Mouse (Mus musculus) layer of hippocampus, adult 18-20 months (tissue): ENCODE results near the gene B830017H08Rik. TPM values are rescaled to one million over a fixed set of nuclear protein-coding genes. Genes with fewer than 3 reads are reported as not detected.

Source experiments
- DNase-seq, 2 experiments: peaks; one replicate each; pipeline ENCODE4 v3.0.0; 2022; ENCODE audit warnings: low spot score in 2 of 2
- total RNA-seq, 2 experiments: library from RNA; stranded (reverse); gene quantifications; 2 replicates each; pipeline ENCODE4 v1.2.3; 2021

The B830017H08Rik gene
- total RNA-seq, 2 experiments from 2014 or later, result 2.0 to 3.3 TPM

DNA sequence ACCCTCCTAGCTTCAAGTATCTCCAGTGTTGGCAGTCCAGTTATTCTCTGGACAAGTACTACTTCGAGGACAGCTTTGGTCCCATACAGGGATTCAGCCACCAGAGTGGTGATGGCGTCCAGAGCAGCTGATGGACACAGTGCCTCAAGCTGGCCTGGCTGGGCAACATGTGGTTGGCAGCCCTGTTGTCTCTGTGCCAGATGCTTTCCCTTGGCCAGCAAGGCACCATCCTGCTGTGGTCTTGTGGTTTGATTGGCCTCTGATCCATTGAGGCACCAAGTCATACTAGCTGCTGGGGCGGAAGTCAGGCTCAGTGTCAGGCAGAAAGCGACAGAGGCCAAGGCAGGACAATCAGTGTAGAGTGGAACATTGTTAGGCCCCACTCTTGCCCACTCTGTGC lies 23.8 kb upstream of the B830017H08Rik start:
- DNase-seq, result no peak

DNA sequence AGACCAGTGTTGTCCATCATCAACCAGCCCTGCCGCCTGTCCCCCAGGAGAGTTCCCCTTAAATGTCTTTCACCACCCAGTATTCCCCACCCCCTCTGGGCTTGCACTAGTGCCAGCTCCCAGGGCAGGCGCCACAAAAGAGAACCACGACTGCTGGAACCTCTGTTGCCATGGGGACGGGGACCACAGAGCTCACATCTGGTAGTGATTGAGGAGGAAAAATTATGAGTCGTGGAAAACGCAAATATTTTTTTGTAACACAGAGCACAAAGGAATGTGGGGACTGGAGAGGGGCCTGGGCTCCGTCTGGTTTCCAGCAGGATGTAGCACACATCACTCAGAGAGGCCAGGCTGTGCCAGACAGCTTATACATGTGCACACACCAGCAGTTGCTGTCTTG lies 23.2 kb upstream of the B830017H08Rik start:
- no peak for DNase-seq

DNA sequence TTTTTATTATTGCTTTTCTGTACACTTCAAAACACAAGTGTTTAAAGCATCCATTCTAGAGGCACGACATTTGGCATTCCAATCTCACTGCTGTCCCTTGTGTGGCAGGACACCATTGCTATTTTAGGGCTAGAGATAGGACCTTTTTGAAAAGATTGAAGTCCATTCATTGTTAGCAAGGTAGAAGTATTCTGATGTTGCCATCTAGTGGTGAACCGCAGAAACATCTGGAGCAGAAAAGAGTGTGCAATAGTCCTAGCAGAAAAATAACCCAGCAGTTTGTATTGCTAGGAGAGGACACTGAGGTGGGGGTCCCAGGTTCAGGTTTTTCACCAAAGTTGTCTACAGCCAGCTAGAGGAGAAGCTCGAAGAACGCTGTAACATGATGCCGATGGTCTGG lies 20.8 kb upstream of the B830017H08Rik start:
- DNase-seq, result peak in 1 of 2 experiments; percentile 60

DNA sequence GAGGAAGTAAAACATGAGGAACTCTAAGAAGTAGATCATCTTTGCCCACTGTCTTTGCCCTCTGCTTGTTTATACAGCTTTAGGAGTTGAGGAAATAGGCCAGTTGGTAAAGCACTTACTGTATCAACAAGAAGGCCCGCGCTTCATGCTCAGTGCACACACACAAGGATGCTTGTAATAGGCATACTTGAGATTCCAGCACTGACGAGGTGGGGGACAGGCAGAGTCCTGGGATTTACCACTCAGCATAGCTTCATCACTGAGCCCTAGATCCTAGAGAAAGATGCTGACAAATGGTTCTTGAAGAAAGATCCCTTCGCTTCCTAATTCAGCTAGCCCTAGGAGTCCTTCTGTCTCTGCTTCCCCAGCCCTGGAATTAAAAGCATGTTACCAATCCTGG lies 19.7 kb upstream of the B830017H08Rik start:
- DNase-seq, result no peak

DNA sequence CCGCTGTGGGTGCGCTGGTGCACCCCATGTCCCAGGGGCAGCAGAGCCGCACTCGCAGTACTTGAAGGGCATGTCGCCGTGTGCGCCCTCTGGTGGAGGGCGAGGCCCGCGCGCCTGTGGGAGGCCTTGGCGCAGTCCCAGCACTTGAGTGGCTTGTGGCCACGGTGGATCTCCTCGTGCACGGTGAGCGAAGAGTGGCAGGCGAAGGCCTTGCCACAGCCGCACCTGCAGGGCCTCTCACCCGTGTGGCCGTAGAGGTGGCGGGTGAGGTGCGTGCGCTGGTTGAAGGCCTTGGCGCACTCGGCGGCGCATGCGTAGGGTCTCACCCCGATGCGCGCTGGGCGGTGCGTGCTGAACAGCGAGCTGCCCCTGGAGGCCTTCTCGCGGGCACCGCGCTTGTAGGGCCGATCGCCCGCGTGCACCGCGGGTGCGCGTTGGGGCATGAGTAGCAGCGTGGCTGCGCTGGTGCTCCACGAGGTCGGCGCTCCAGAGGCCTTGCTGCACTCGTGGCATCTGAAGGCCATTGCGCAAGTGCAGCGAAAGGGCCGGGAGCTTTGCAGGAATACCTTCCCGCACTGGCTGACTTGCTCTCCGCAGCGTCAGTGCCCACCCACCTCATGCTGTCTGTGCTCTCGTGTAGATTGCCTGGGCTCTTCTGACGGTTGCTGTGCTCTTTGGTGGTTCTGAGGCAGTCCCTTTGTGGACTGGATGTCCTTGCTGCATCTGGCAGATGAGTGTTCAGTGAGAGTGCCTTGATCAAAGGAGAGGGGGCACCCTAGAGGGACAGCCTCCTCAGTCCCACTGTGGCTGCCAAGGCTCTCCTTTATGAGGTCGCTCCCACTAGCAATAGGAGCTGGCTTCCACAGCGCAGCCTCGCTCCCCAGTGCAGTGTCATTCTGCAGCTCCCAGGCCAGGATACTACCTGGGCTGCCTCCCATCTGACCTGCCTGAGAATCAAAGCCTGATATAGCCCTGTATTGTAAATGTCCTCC lies 17.2 kb upstream of the B830017H08Rik start:
- peak; percentile 51 to 76 for DNase-seq

DNA sequence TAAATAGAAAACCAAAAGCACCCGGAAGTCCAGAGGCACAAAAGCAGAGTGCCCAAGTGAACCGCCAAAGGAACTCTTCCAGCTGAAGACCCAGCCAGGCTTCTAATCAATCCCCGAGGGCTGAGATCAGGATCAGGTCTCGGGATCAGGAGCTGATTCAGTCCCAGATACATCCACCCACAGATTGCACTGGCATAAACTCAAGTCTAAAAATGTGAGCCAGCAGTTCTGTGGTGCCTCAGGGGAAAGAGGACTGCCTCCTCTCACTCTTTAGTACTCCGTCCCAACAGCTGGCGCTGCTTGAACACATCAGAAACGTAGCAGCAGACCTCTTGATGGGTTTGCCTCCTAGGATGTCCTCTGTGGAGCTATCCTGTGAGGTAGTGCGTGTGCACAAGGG lies 16.4 kb upstream of the B830017H08Rik start:
- no peak for DNase-seq

DNA sequence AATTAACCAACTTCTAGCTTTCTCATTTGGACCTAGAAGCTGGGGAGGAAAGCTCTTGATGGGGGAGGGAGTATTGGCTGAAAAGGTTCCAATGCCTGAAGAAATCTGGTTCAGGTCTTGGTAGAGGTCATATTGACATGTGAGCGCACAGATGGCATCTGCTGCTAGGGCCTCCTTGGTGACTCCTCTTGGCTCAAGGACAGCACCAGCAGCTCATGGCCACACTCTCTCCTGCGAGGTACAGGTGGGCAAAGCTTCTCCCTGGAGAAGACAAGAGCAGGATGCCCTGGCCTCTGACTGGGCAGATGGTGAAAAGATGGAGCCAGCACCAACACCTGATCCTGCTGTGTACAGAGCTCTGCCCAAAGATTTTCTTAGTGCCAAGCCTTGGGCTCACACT lies 6.4 kb upstream of the B830017H08Rik start:
- DNase-seq, result no peak

DNA sequence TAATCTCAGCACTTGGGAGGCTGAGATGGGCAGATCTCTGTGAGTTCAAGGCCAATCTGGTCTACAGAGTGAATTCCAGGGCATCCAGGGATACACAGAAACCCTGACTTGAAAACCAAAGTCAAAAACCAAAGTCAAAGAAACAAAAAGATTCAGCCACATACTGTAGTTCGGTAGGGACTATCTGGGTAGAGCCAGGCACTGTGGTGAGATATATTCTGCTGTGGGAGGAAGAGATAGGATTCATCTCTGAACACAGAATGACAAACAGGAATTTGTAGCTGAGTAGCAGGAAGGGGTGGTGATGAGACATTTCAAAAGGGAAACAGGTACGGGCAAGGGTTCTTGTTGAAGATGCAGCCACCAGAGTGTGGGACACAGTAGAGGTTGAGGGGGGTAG lies 4.7 kb upstream of the B830017H08Rik start:
- no peak for DNase-seq

DNA sequence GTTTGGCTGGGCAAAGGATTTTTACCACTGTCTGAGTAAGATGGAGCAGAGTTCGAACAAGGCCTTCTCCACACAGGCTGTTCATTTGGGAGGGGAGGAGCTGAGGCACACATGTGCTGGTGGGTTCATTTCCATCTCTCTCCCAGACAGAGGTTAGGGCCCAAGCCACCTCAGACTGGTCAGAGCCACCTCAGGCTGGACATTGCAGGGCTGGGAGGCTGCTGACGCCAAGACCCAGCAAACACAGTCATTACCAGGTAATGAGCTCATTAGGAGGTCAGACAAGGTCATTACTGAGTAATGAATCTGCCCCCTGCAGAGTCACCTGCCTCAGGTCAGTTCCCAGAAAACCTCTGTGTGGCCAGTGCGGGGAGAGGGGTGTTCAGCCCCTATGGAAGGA lies 4.1 kb upstream of the B830017H08Rik start:
- DNase-seq, result no peak

DNA sequence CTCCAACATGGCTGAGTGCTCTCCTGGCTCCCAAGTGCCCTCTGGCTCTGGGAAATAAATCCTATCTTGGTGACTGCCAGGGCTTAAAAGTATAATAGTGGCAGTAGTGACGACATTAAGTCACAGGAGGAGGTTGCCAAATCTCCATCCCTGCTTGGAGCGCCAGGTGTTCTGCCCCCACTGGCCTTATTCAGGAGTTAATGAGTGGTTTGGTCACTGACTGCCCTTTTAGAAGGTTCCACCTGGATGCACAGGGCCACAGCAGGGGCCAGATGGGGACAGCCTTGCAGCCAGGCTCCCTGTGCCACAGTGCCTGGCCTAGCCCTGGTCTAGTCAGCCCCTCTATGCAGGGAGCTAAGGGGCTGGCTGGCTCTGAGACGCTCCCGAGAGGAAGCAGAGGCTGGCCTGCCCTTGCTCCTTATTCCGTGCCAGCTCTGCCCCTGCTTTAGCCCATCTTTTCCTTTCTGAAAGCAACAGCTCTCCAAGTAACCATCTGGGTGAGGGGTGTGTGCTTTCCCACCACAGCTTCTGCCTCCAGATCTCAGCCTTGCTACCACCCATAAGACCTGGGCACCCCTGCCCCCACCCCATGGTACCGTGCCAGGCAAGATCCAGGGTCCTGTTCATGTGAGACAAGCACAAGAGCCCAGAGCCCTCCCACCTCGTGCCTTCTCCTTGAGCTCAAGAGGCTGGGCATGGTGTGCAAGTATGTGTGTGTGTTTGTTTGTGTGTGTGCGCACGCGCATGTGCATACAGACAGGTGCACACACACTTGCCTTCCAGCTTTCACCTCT lies 2.3 kb upstream of the B830017H08Rik start:
- no peak for DNase-seq

DNA sequence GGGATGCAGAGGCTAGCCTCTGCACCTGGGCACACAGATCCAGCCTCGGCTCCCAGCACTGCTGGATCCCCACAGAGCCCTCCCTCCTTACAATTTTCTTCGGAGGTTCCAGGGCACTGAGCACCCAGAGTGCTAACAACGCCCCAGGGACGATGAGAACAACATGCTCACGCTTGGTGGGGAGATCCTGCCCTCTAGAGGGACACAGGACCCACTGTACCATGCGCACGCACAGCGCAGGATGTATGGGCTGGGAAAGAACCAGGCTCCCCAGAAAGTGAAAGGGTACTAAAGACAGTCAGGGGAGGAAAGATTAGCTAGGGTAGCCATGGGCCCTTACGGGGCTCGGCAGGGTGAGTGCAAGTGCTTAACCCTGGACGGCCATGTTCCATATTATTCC lies 1.1 kb upstream of the B830017H08Rik start:
- DNase-seq, result no peak

DNA sequence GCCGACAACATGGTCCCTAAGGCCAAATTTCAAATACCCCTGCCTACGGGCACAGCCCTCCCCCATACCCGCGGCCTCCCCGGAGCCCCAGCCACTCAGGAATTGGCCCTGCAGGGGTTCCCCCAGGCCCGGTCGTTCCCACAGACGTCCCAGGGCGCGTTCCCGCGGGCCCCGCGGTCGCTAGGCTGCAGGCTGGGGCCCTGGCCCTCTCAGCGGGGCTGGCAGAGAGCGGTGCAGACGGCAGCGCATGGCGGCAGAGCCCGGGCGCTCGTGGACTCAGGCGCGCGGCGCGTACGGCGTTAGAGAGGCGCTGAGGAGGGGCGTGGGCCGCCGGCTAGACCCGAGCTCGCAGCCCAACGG lies 380 bp downstream of the B830017H08Rik start:
- peak; percentile 50 to 59 for DNase-seq

DNA sequence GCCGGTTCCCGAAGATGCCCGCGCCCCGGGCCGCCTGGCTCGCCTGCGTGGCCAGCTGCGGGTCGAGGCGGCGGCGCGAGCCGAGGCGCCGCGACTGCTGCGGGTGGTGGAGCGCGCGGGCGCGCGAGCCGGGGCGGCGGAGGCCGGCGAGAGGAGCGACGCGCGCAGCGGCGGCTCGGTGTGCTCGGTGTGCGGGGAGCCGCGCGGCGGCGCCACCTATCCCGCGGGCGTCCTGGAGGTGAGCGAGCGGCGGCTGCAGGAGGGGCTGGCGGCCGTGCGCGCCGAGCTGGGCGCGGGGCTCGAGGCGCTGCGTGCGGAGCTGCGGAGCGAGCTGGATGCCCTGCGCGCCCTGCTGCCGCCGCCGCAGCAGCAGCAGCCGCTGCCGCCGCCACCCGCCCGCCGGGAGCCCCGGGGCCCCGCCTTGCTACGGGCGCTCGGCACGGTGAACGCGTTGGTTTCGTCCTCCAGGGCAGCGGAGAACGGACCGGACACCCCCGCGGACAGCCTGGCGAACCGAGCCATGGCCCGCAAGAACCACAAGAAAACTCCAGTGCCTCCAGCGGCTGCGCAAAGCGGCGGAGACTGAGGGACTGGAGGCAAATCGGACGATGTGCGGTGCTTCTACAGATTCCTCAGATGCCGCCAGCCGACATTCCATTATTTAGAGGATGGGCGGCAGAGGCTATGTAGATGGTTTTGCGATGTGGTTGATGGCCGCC lies 919 bp downstream of the B830017H08Rik start:
- DNase-seq, result peak; percentile 59

DNA sequence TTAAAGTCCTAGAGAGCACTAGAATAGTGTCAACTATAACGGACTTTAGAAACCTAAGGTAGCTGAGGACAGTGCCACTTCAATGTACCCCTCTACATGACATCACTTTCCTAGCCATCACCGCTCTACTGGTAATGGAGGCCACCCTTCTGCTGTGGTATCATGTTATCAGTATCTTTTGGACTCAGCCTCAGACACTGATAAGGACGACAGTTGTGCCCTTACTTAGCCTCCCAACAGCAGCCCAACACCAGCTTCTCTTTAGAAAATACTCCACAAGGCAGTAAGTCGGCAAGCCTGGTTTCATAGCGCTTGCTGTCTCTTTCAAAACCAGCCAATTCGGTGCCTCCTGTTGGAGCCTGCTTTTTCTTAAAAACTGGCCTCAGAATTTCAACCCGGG lies 1.6 kb downstream of the B830017H08Rik start:
- no peak for DNase-seq

DNA sequence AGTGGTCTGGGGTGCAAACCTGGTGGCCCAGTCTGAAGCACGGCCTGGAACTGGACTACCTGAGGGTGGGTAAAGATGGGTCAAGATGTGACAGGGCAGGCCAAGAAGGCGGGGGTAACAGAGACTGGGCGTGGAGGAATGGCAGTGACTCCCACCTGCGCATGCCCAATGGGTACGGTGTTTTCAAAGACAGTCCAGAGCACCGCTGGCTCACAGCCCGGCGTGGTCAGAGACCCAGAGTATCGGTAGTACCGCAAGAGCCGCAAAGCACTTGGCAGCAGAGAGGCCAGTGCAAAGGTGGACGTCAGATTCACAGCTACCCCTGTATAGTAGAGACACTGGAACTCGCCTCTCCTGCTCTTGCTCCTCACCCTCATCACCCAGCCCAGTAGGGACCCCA lies 2.6 kb downstream of the B830017H08Rik start:
- no peak for DNase-seq

DNA sequence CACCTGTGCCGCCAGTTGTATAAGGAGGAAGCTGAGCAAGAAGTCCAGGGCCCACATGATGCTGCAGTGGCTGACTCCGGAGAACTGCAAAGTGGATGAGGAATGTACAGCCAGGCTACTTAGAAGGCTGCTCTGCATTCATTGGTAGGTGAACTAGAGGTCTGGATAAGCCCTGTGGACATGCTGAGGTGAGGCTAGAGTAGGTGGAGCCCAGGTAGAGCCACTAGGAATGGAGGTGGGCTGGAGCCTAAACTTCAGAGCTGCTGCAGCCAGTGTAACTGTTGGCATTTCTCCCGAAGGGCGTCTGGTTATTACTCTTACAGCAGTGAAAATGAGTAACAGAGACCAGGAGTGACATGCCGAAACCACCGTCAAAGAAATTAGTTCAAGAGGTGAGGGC lies 5.1 kb downstream of the B830017H08Rik start, which contains the start of gene Car15:
Car15 (minus strand) TSS at position 314 of the 400 bp plus-strand sequence.
- no peak for DNase-seq

DNA sequence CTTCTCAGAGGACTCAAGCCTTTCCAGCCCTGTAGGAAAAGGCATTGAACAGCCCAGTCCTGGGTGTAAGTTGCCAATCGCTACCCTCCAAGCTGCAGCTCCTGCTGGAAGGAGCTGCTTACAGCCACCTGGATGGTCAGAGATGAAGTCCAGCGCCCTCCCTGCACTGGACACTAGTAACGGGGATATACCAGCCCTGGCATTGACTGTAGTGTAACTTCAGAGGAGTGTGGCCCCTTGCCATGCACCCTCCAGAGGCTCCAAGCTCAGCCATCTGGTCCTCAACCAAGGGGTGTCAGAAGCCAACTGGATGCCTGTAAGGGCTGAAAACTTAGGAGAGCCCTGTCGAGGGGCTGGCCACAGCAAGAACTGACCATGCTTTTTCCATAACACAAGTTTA lies 7.1 kb downstream of the B830017H08Rik start:
- no peak for DNase-seq

DNA sequence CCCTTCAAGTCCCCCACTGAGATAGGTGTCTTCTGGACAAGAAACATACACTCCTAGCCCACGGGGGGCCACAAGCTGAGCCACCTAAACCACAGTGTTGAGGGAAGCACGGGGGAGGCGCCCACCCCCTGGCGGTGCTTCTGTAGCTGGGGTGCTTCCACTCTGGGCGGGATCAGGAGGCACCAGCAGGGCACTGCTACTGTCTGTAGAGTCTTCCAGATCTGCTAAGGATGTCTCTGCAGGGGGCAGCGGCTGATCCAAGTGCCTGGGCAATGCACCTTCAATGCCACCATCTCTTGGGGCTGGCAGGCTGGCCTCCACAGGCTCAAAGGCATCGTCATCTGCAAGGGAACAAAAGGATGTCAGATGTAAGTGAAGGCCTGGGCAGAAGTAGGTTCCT lies 9.5 kb downstream of the B830017H08Rik start:
- no peak for DNase-seq

DNA sequence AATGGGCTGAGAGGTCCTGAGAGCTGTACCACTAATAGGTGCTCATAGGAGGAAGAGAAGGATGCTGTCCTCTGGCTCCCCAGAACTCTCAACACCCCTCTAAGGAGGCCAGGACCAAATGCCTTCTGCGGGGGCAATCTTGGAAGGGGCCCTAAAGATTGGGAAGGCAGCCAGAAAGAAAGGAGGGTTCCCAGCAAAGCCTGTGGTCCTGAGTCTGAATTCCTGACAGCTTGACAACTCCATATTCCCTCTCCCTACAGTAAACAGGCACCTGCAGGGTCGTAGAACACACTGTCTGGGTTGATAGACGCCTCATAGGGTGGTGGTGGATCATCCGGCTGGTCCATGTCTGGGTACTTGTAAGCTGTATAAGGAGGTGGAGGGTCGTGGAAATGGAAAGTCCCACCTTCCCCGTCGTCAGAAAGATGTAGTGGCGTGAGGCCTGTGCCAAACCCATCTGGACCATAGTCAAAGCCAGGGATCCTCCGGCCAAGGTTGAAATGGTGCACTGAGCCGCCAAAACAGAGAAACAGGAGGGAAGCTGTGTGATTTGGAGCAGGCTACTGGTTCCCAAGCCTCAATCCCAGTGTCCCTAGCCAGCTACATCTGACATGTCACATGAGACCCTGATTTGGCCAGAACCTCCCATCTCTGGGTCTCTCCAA lies 10.9 kb downstream of the B830017H08Rik start:
- DNase-seq, result no peak

DNA sequence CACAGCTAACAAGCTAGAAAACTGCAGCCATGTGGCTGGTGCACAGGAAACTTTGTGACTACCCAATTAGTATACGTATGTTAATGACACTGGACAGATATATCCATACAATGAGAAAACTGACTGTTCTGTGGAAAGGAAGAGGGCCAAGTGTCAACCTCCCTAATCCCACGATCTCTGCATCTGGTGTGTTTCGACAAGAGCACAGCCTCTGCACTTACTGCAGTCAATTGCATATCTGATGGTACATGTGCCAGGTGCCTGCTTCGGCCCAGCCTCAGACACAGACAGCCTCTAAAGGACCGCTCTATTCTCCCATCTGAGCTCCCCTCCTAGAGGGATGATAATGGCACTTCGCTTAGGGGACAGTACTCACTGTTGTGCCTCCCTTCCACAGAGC lies 15.5 kb downstream of the B830017H08Rik start:
- DNase-seq, result no peak

DNA sequence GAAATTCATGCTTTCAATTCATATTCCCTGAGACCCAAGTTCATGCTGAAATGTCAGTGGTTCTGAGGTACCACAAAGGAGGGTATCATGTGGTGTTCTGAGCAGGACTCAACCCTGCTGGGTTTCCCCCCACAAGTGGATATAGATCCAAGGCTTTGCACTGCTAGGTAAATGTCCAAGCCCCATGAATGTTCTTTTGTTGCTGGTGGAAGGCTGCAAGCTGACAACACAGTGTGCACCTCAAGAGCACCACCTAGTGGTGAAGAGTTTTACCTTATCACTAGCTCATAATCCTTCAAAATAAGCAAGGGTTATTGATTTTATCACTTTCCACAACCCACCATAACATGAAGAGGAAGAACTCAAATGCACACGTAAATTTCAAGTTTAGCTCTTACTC lies 16.0 kb downstream of the B830017H08Rik start:
- peak in 1 of 2 experiments; percentile 84 for DNase-seq
